Mouse (Mus musculus): ENCODE measurements at regions not wholly inside any gene's neighbourhood (a gene's known extent, or its start where the extent isn't known, plus 50 kb on each side); places are given as distances from the start of the nearest gene placed in this dataset.

GRCm38 (mm10) chr17:15269056-15269612 lies 107.5 kb downstream of the Dll1 start:
- no peak for DNase-seq (ENCODE audit: low spot score)
- Histone ChIP-seq H3K27ac (replicated peaks) (no peak overlapping the region), H3K9me3 (no peaks in the 10 kb centered on the region), H3K4me3 (no peak overlapping the region), H3K4me1 (peaks cover 17% of the 10 kb centered on the region), H3K36me3 (replicated peaks) (no peaks in the 10 kb centered on the region), H3K27me3 (replicated peaks; ENCODE audit: low read depth, poor library complexity, severe bottlenecking) (no peaks in the 10 kb centered on the region)
- whole genome bisulfite sequencing: 83% methylated on average over 8 of the region's 8 CpGs

- Histone ChIP-seq H3K27me3 (replicated peaks; ENCODE audit: low read depth, poor library complexity, severe bottlenecking) (no peaks in the 10 kb centered on the region), H3K27ac (replicated peaks) (no peak overlapping the region), H3K4me3 (no peak overlapping the region), H3K36me3 (replicated peaks) (no peaks in the 10 kb centered on the region), H3K4me1 (peaks cover 17% of the 10 kb centered on the region), H3K9me3 (no peaks in the 10 kb centered on the region)
- no peak for DNase-seq (ENCODE audit: low spot score)
- WGBS: 67% methylated on average over 7 of the region's 7 CpGs
Measured at GRCm38 (mm10) chr17:15267721-15268120, 109.0 kb downstream of the Dll1 start.

DNA sequence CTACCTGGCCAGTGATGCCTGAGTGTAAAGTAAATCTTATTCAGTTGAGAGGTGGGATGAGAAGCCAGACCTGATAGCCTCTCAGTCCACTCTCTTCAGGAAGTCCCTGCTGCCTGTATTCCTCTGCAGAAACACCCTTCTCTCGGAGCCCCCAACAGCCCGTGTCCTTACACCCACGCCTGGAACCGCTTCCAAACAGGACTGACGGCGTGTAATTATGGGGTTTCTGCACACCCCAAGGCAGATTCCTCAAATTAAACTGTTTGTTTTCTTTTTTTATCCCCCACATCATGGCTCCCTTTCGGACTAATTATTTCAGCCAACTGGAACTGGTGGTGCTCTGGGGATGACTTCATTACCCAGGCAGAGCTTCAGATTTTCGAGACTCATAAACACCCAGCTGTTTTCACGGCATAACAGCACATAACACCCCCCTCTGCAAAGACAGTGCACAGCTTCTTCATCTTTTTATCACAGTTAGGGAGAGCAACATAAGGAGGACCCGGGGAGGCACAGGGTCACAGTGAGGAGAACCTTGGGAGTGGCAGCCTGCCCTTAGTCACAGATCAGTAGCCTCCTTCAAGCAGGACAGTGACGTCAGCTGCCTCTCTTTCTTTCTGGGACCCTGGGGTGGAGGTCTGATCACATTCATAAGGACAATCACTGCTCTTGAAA lies 117.1 kb downstream of the Dll1 start:
- H3K9me3 ChIP-seq: no peaks in the 10 kb centered on the region
- H3K4me1 ChIP-seq: 0 out of 2 replicates have a peak, but pooled peaks cover 6% of the 10 kb centered on the region
- no peak overlapping the region for H3K4me3 ChIP-seq
- no peak overlapping the region for H3K27ac ChIP-seq (replicated peaks)
- no peak for DNase-seq (ENCODE audit: low spot score)
- no peaks in the 10 kb centered on the region for H3K36me3 ChIP-seq (replicated peaks)
- H3K27me3 ChIP-seq (replicated peaks; ENCODE audit: low read depth, poor library complexity, severe bottlenecking): 0 out of 2 replicates have a peak, but pooled peaks cover 3% of the 10 kb centered on the region
- 57% methylated on average over 11 of the region's 11 CpGs for WGBS

DNA sequence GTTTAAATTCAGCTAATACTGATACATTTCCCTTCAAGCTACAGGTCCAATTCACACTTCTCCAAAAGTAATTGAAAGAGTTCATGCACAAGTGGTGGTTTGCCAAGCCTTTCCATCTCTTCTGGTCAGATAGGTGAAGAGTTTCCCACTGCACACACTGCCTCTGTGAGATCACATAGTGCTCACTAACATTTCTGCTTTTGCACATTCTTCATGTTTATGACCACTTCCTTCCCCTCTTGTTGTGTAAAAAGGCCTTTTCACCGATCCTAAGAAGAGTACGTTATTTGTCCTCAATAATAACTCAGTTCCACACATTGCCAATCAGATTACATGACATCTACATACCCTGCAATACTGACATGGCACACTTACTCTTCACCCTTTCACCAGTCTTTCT lies 120.8 kb downstream of the Dll1 start:
- H3K27ac ChIP-seq (replicated peaks): no peak overlapping the region
- no peaks in the 10 kb centered on the region for H3K9me3 ChIP-seq
- 0 out of 2 replicates have a peak, but pooled peaks cover 1% of the 10 kb centered on the region for H3K27me3 ChIP-seq (replicated peaks; ENCODE audit: low read depth, poor library complexity, severe bottlenecking)
- 0 out of 2 replicates have a peak, but pooled peaks cover 6% of the 10 kb centered on the region for H3K4me1 ChIP-seq
- no peaks in the 10 kb centered on the region for H3K36me3 ChIP-seq (replicated peaks)
- 90% methylated on average over 2 of the region's 2 CpGs for WGBS
- DNase-seq (ENCODE audit: low spot score): no peak
- H3K4me3 ChIP-seq: no peak overlapping the region

DNA sequence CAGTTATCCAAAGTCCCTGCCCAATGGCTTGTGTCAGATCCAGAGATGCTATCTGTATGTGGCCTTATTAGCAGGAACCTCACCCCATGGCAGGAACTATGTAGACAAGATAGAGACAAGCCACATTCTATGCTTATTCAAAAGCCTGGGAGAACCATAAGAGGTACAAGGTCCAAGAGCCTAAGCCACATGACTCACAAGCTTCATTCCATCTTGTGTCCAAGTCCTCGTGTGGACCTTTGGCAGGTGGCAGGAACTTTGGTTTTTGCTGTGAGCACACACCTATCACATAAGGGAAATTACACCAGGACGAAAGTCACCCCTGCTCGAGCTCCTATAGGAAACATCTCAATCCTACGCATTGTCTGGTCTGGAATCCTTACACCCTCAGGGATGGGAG lies 122.9 kb downstream of the Dll1 start:
- H3K27ac ChIP-seq (replicated peaks): no peak overlapping the region
- no peaks in the 10 kb centered on the region for H3K9me3 ChIP-seq
- H3K4me1 ChIP-seq: peaks cover 8% of the 10 kb centered on the region
- H3K27me3 ChIP-seq (replicated peaks; ENCODE audit: low read depth, poor library complexity, severe bottlenecking): 0 out of 2 replicates have a peak, but pooled peaks cover 4% of the 10 kb centered on the region
- H3K4me3 ChIP-seq: no peak overlapping the region
- H3K36me3 ChIP-seq (replicated peaks): no peaks in the 10 kb centered on the region
- 92% methylated on average over 4 of the region's 4 CpGs for WGBS
- no peak for DNase-seq (ENCODE audit: low spot score)

GRCm38 (mm10) chr17:15253271-15253670 lies 123.4 kb downstream of the Dll1 start:
- no peaks in the 10 kb centered on the region for H3K36me3 ChIP-seq (replicated peaks)
- peak; percentile 2 for DNase-seq (ENCODE audit: low spot score)
- peaks cover 5% of the 10 kb centered on the region; the same call in 1 of the 2 replicates for H3K27me3 ChIP-seq (replicated peaks; ENCODE audit: low read depth, poor library complexity, severe bottlenecking)
- no peaks in the 10 kb centered on the region for H3K9me3 ChIP-seq
- H3K27ac ChIP-seq (replicated peaks): no peak overlapping the region
- no peak overlapping the region for H3K4me3 ChIP-seq
- WGBS: 92% methylated on average over 1 of the region's 1 CpGs
- H3K4me1 ChIP-seq: peaks cover 12% of the 10 kb centered on the region

DNA sequence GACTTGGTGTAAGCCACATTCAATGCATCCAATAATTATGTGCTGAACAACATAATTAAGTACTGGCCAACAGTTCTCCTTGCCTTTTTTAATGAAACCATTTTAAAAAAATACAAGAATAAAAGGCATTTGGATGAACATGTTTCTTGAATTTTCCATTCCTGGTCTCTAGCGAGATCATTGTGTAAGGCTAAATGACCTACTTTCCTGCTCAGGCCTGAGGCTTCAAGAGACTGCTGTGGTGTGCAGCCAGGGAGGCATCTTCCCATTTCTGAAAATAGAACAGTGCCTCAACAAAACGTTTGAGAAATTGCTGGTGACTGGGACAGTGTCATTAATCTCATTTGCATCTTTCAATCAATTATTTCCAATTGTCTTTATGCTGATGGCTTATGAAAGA lies 124.5 kb downstream of the Dll1 start:
- H3K27me3 ChIP-seq (replicated peaks; ENCODE audit: low read depth, poor library complexity, severe bottlenecking): peaks cover 9% of the 10 kb centered on the region; the same call in 1 of the 2 replicates
- 74% methylated on average over 2 of the region's 2 CpGs for WGBS

DNA sequence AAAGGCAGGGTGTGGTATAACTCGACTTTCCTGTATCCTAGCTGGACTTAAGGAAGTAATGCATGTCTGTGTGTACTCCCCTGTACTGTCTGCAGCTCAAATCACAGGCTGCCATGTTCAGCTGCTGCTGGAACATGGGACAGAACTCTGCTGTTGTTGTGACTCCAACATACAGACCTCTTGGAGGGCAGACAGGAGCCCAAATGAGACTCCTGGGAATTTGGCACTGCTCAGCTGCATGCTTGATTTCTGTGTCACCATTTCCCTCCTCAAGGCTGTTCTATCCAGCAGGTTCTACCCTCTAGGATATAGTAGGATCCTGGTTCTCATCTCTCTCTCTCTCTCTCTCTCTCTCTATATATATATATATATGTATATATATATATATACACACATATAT lies 125.0 kb downstream of the Dll1 start:
- Histone ChIP-seq H3K9me3 (no peaks in the 10 kb centered on the region), H3K4me1 (peaks cover 25% of the 10 kb centered on the region), H3K27ac (replicated peaks) (no peak overlapping the region), H3K27me3 (replicated peaks; ENCODE audit: low read depth, poor library complexity, severe bottlenecking) (peaks cover 9% of the 10 kb centered on the region; the same call in 1 of the 2 replicates), H3K36me3 (replicated peaks) (no peaks in the 10 kb centered on the region), H3K4me3 (no peak overlapping the region)
- DNase-seq (ENCODE audit: low spot score): no peak
- WGBS: 68% methylated on average over 1 of the region's 1 CpGs

More for the DNA sequence above, 124.5 kb downstream of the Dll1 start:
- Histone ChIP-seq H3K36me3 (replicated peaks) (no peaks in the 10 kb centered on the region), H3K9me3 (no peaks in the 10 kb centered on the region), H3K4me1 (peaks cover 23% of the 10 kb centered on the region), H3K4me3 (no peak overlapping the region), H3K27ac (replicated peaks) (no peak overlapping the region)
- DNase-seq (ENCODE audit: low spot score): no peak

GRCm38 (mm10) chr17:15248417-15248791 lies 128.3 kb downstream of the Dll1 start:
- Histone ChIP-seq H3K36me3 (replicated peaks) (no peaks in the 10 kb centered on the region), H3K27me3 (replicated peaks; ENCODE audit: low read depth, poor library complexity, severe bottlenecking) (peaks cover 9% of the 10 kb centered on the region; the same call in 1 of the 2 replicates), H3K4me3 (peak overlapping the region; percentile 44), H3K27ac (replicated peaks) (peak overlapping the region; percentile 84), H3K9me3 (no peaks in the 10 kb centered on the region), H3K4me1 (peaks cover 25% of the 10 kb centered on the region)
- WGBS: 8% methylated on average over 4 of the region's 4 CpGs
- DNase-seq (ENCODE audit: low spot score): no peak

GRCm38 (mm10) chr17:15247546-15248416 lies 128.9 kb downstream of the Dll1 start:
- H3K4me3 ChIP-seq: peak overlapping the region; percentile 44
- DNase-seq (ENCODE audit: low spot score): peak; percentile 81
- peak overlapping the region; percentile 84 for H3K27ac ChIP-seq (replicated peaks)
- peaks cover 25% of the 10 kb centered on the region for H3K4me1 ChIP-seq
- no peaks in the 10 kb centered on the region for H3K36me3 ChIP-seq (replicated peaks)
- H3K9me3 ChIP-seq: no peaks in the 10 kb centered on the region
- H3K27me3 ChIP-seq (replicated peaks; ENCODE audit: low read depth, poor library complexity, severe bottlenecking): peaks cover 9% of the 10 kb centered on the region; the same call in 1 of the 2 replicates
- 2% methylated on average over 20 of the region's 20 CpGs for WGBS

- Histone ChIP-seq H3K4me3 (no peak overlapping the region), H3K27me3 (replicated peaks; ENCODE audit: low read depth, poor library complexity, severe bottlenecking) (peaks cover 12% of the 10 kb centered on the region; the same call in 1 of the 2 replicates), H3K4me1 (peaks cover 12% of the 10 kb centered on the region), H3K27ac (replicated peaks) (no peak overlapping the region), H3K9me3 (0 out of 2 replicates have a peak, but pooled peaks cover 3% of the 10 kb centered on the region), H3K36me3 (replicated peaks) (no peaks in the 10 kb centered on the region)
- 82% methylated on average over 6 of the region's 6 CpGs for WGBS
- DNase-seq (ENCODE audit: low spot score): no peak
Measured at GRCm38 (mm10) chr17:15242976-15243635, 133.6 kb downstream of the Dll1 start.

- no peak for DNase-seq (ENCODE audit: low spot score)
- H3K36me3 ChIP-seq (replicated peaks): no peaks in the 10 kb centered on the region
- H3K4me1 ChIP-seq: peaks cover 4% of the 10 kb centered on the region
- no peak overlapping the region for H3K4me3 ChIP-seq
- H3K27me3 ChIP-seq (replicated peaks; ENCODE audit: low read depth, poor library complexity, severe bottlenecking): 0 out of 2 replicates have a peak, but pooled peaks cover 10% of the 10 kb centered on the region
- WGBS: 90% methylated on average over 8 of the region's 8 CpGs
- 0 out of 2 replicates have a peak, but pooled peaks cover 3% of the 10 kb centered on the region for H3K9me3 ChIP-seq
- H3K27ac ChIP-seq (replicated peaks): no peak overlapping the region
Measured at GRCm38 (mm10) chr17:15242356-15242755, 134.3 kb downstream of the Dll1 start.

Measured in embryonic facial prominence, embryonic 10.5 days (tissue).